8 mouse cellular contexts compared by ENCODE assay signal in the genomic region with DNA sequence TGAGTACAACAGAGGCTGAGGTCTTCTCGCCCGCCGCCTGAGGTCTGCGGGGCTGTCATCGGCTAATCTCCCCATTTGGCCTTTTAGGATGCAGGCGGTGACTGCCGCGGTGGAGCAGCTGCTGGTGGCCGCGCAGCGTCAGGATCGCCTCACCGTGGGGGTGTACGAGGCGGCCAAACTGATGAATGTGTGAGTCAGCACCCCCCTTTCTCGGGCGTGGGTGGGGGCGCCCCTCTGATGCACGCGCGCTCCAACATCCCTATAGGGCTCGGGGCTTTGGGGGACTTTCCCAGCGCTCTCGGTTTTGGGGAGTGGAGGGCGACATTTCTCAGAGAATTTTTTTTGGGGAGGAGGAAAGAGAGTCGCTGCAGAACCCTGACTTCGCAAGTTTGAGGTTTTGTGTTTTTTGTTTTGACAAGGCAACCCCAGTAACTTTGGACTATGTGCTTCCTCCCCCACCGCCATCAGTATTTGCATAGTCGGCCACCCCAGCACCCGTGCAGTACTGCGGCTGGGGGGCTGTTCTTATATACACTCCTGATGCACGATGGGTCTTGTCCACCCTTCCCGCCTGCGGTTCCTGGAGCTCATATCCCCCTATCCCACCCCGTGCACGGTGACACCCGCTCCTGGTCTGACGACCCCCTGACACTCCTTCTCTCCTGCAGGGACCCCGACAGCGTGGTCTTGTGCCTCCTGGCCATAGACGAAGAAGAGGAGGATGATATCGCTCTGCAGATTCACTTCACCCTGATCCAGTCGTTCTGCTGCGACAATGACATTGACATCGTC. TPM values are rescaled to one million over a fixed set of nuclear protein-coding genes. Genes with fewer than 3 reads are reported as not detected.
DNase-seq lines count a peak whose midpoint lies in the region; ATAC-seq lines count a peak whose summit lies in the region.

No protein-coding gene starts in this region.

- peak overlapping the region; percentile 84 to 90 for H3K4me3 ChIP-seq in heart, embryonic 14.5 days (ENCODE audit: control insufficient read depth in 1 of 2, insufficient read depth in 1 of 2, low read depth in 1 of 2, low read length in 2 of 2)
- peak overlapping the region; percentile 42 for H3K4me3 ChIP-seq in midbrain, embryonic 13.5 days (replicated peaks)

- peak overlapping the region; percentile 96 for H3K9ac ChIP-seq in heart, embryonic 14.5 days (ENCODE audit: low read length)
- H3K9ac ChIP-seq in midbrain, embryonic 13.5 days (replicated peaks), result peak overlapping the region; percentile 56; the same call in 1 of the 2 replicates

- H3K27me3 ChIP-seq in heart, embryonic 14.5 days (ENCODE audit: control insufficient read depth, insufficient read depth, low read length), result no peaks in the 10 kb centered on the region
- peaks cover 53% of the 10 kb centered on the region for H3K27me3 ChIP-seq in midbrain, embryonic 13.5 days

- H3K36me3 ChIP-seq in heart, embryonic 14.5 days (ENCODE audit: control insufficient read depth, insufficient read depth, low read length), result no peaks in the 10 kb centered on the region; the same call in 1 of the 2 replicates
- H3K36me3 ChIP-seq in midbrain, embryonic 13.5 days, result no peaks in the 10 kb centered on the region

- ATAC-seq in CD4-positive, CD25-positive, alpha-beta regulatory T cell, adult 4 months, result peak; percentile 27
- ATAC-seq in common myeloid progenitor, adult 5-6 weeks (replicated peaks; ENCODE audit: low read depth, poor library complexity, severe bottlenecking), result peak; percentile 10
- ATAC-seq in heart, embryonic 14.5 days (ENCODE audit: insufficient number of reproducible peaks, insufficient read depth, low FRiP score, low read depth), result no peak
- peak; percentile 5; the same call in 1 of the 2 replicates for ATAC-seq in midbrain, embryonic 13.5 days

- DNase-seq in heart, adult 11 months, result peak; percentile 96
- DNase-seq in heart, adult 8-10 months (ENCODE audit: low spot score), result no peak
- peak; percentile 67 to 69 for DNase-seq in left cerebral cortex, adult 18-20 months (ENCODE audit: low spot score in 2 of 2)
- DNase-seq in thymus, postnatal 14 days, result peak; percentile 66

- under 1% methylated on average over 45 of the region's 45 CpGs for WGBS in heart, embryonic 14.5 days
- WGBS in midbrain, embryonic 13.5 days, result 1% methylated on average over 45 of the region's 45 CpGs

- peak overlapping the region; percentile 18 to 79; a peak in 3 of 4 replicates for H3K27ac ChIP-seq in heart, embryonic 14.5 days (replicated peaks in 1 of 2; ENCODE audit: control insufficient read depth in 1 of 2, insufficient read depth in 1 of 2, low read depth in 2 of 2, low read length in 2 of 2)
- H3K27ac ChIP-seq in midbrain, embryonic 13.5 days, result no peak overlapping the region

- H3K9me3 ChIP-seq in heart, embryonic 14.5 days (ENCODE audit: control insufficient read depth, low read length), result no peaks in the 10 kb centered on the region
- no peaks in the 10 kb centered on the region for H3K9me3 ChIP-seq in midbrain, embryonic 13.5 days

- peak overlapping the region; percentile 98 for H3K4me2 ChIP-seq in heart, embryonic 14.5 days (ENCODE audit: low read length)
- peak overlapping the region; percentile 79 for H3K4me2 ChIP-seq in midbrain, embryonic 13.5 days (replicated peaks)

- peaks cover 31 to 51% of the 10 kb centered on the region in 2 experiments for H3K4me1 ChIP-seq in heart, embryonic 14.5 days (ENCODE audit: control insufficient read depth in 2 of 2, insufficient read depth in 2 of 2, low read length in 2 of 2)
- peaks cover 51% of the 10 kb centered on the region for H3K4me1 ChIP-seq in midbrain, embryonic 13.5 days (replicated peaks)

RNA-seq across cellular contexts. Expression of a gene that starts 0.7 kb away (rescaled TPM):
- 10 to 100 TPM in 2 of 4 experiments, 1 to 10 TPM in 2; 5.0 to 18.1 (median 12.0) TPM for total RNA-seq in heart, adult 8-10 months (2022)
- 10 to 100 TPM; 25.3 to 38.9 TPM for polyA plus RNA-seq in CD4-positive, CD25-positive, alpha-beta regulatory T cell, adult 4 months (2017; shearing (Covaris generic))
- total RNA-seq in common myeloid progenitor, adult 5-6 weeks (2017), result 6.9 and 7.5 TPM in 2 replicates
- 34.5 and 39.8 TPM in 2 replicates for polyA plus RNA-seq in heart, embryonic 14.5 days (2014; fragmentation: Nextera tagmentation; extraction: Ambion mirVana)
- total RNA-seq in left cerebral cortex, adult 18-20 months (2021), result 10 to 100 TPM; 25.1 to 38.3 TPM
- 4.0 and 4.9 TPM in 2 replicates for polyA plus RNA-seq in midbrain, embryonic 13.5 days (2015; fragmentation: Nextera tagmentation; extraction: Ambion mirVana)

RNA-seq across cellular contexts. Expression of a gene that starts 12.5 kb away (rescaled TPM):
- total RNA-seq in heart, adult 8-10 months (2022), result 1 to 10 TPM; 3.5 to 6.3 (median 4.8) TPM
- 1 to 10 TPM; 3.3 to 4.7 TPM for polyA plus RNA-seq in CD4-positive, CD25-positive, alpha-beta regulatory T cell, adult 4 months (2017; shearing (Covaris generic))
- total RNA-seq in common myeloid progenitor, adult 5-6 weeks (2017), result 44.0 and 46.6 TPM in 2 replicates
- 7.3 and 8.1 TPM in 2 replicates for polyA plus RNA-seq in heart, embryonic 14.5 days (2014; fragmentation: Nextera tagmentation; extraction: Ambion mirVana)
- 10 to 100 TPM; 20.0 to 20.1 TPM for total RNA-seq in left cerebral cortex, adult 18-20 months (2021)
- polyA plus RNA-seq in midbrain, embryonic 13.5 days (2015; fragmentation: Nextera tagmentation; extraction: Ambion mirVana), result 46.9 and 48.2 TPM in 2 replicates

RNA-seq across cellular contexts. Expression of a gene that starts 29.8 kb away (rescaled TPM):
- 100 to 1,000 TPM; 117 to 135 (median 123) TPM for total RNA-seq in heart, adult 8-10 months (2022)
- 100 to 1,000 TPM; 212 to 257 TPM for polyA plus RNA-seq in CD4-positive, CD25-positive, alpha-beta regulatory T cell, adult 4 months (2017; shearing (Covaris generic))
- 40.2 and 52.3 TPM in 2 replicates for total RNA-seq in common myeloid progenitor, adult 5-6 weeks (2017)
- polyA plus RNA-seq in heart, embryonic 14.5 days (2014; fragmentation: Nextera tagmentation; extraction: Ambion mirVana), result 310 and 338 TPM in 2 replicates
- 100 to 1,000 TPM; 131 to 136 TPM for total RNA-seq in left cerebral cortex, adult 18-20 months (2021)
- polyA plus RNA-seq in midbrain, embryonic 13.5 days (2015; fragmentation: Nextera tagmentation; extraction: Ambion mirVana), result 331 TPM in 2 replicates

RNA-seq across cellular contexts. Expression of a gene that starts 58.9 kb away (rescaled TPM):
- not detected for total RNA-seq in heart, adult 8-10 months (2022)
- polyA plus RNA-seq in CD4-positive, CD25-positive, alpha-beta regulatory T cell, adult 4 months (2017; shearing (Covaris generic)), result not detected
- not detected in 2 replicates for total RNA-seq in common myeloid progenitor, adult 5-6 weeks (2017)
- 0.05 and 0.07 TPM in 2 replicates for polyA plus RNA-seq in heart, embryonic 14.5 days (2014; fragmentation: Nextera tagmentation; extraction: Ambion mirVana)
- total RNA-seq in left cerebral cortex, adult 18-20 months (2021), result under 1 TPM; 0.12 to 0.26 TPM
- 0.15 and 0.31 TPM in 2 replicates for polyA plus RNA-seq in midbrain, embryonic 13.5 days (2015; fragmentation: Nextera tagmentation; extraction: Ambion mirVana)
